Mouse (Mus musculus) cortical plate, adult 2 months (tissue): ENCODE measurements around the gene Ttc37.

Source experiments
- CTCF ChIP-seq: fragments of 200-500 bp; IDR thresholded peaks from 2 replicates; pipeline ENCODE4 v1.5.1; 2011; ENCODE audit warnings: mild to moderate bottlenecking, control low read depth, low read length; ENCODE audit not compliant: insufficient read depth; ENCODE audit errors: extremely low read depth
- POLR2A ChIP-seq: fragments of 200-500 bp; IDR thresholded peaks from 2 replicates; pipeline ENCODE4 v1.6.1; 2011; ENCODE audit warnings: mild to moderate bottlenecking, low read length, control low read depth; ENCODE audit not compliant: insufficient read depth; ENCODE audit errors: extremely low read depth

DNA sequence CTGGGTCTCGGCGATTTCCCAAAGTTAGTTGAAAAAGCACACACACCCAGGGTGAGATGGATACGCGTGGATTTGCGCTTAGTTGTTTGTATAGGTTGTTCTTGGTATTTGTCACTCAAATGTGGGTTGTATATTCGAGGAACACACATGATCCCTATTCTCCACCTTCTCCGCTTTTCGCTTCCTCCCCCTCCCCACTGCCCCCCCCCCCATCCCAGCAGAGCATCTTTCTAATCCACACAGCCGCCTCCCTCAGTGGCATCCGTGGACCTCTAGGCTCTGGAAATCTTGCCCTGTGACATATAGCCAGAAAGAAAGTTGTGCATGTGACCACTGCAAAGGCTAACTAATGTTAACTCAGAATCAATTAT lies 41.7 kb upstream of the Ttc37 start, which contains the start of gene Gpr150:
- TF ChIP-seq CTCF = no peak
- TF ChIP-seq POLR2A = no peak
